Mouse (Mus musculus) thymus, adult 2 months (tissue): ENCODE results near the gene Usp49.

Source experiments
- CTCF ChIP-seq: fragments of 200-500 bp; IDR thresholded peaks from 2 replicates; pipeline ENCODE4 v1.5.1; 2012; ENCODE audit warnings: mild to moderate bottlenecking, control low read depth, low read length, moderate library complexity, borderline replicate concordance; ENCODE audit not compliant: control insufficient read depth, poor library complexity, insufficient read depth; ENCODE audit errors: extremely low read depth
- POLR2A ChIP-seq: fragments of 200-500 bp; IDR thresholded peaks from 2 replicates; pipeline ENCODE4 v1.6.1; 2012; ENCODE audit warnings: mild to moderate bottlenecking, low read length, control low read depth, moderate library complexity; ENCODE audit not compliant: control insufficient read depth, poor library complexity, insufficient read depth; ENCODE audit errors: extremely low read depth

DNA sequence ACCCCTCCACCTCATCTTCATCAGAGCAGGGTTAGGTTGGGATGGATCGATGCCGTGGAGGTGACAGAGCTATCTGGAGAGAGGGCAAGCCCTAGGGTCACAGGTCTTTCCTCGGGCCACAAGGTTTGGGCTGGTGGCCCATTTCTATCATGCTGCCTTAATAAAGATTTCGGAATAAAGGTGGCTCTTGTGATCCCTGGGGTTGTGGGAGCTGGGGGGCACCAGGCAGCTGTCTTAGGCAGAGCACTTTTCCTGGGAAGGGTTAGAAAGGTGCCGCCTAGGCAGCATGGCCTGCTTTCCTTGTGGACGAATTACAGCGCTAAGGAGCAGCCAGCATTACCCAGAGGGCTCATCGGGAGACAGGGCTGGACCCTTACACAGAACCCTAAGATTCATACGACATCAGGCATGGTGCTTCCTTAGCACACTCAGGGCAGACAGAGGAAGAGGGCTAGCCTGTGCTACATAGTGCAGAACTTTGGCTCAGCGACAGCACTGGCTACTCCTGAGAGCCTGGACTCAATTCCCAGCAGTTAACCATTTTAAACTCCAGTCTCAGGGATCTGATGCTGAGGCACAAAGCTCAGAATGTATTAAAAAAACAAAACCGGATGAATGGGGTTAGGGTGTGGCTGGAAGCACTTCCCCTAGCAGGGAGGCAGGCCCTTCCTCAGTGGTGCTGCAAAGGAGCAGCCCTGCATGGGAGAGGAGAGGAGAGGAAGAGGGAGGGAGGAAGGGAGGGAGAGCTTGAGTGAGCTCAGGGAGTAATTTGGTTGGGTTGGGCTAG, 30.8 kb upstream of the Usp49 start:
- TF ChIP-seq POLR2A, result no peak
- no peak for TF ChIP-seq CTCF
